8 mouse cellular contexts compared by ENCODE assay signal in the genomic region with DNA sequence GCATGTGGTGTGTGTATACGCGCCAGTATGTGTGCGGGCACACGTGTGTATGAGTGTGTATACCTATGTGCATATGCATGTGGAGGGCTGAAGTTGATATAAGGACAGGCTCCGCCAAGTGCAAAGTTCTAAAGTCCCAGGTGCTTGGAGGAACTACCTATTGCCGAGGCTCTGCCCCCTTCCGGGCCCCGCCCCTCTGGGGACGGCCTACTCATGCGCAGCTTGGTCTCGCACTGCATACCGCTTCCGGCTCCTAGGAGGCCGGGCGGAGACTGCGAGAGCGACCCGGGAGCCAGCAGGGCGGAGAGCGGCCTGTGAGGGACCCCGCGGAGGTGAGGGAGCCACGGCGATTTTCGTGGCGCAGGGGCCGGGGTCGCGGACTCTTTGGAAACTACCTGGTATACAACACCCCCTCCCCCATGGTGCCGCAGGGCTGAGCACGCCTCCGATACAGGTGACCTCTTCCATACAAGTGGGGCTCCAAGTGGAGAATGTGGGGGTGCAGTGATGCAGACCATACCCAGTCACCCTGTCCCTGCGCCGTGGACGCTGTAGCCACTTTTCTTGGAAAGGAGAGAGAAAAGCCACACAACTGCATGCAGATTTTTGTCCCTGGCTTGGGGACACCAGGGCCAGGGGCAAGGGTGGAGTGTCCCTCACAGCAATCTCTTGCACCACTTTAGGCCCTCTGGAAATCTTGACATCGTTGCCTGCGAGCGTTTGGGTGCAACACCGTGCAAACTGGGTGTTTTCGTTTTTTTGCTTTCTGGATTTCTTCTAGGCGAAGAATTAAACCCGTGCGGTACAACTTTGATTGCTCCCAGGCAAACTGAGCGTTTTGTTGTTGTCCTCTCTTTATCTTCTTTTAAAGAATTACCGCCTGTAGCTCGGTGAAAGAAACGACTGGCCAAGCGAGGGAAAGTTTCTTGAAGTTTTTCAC. TPM values are rescaled to one million over a fixed set of nuclear protein-coding genes. Genes with fewer than 3 reads are reported as not detected.
DNase-seq lines count a peak whose midpoint lies in the region; ATAC-seq and TF ChIP-seq lines count a peak whose summit lies in the region.

A gene (plus strand): TSS at position 236 of the 940 bp plus-strand sequence.

- peak; percentile 99 for ATAC-seq in frontal cortex, adult (ENCODE audit: low TSS enrichment)
- peak; percentile 98 for ATAC-seq in liver, postnatal 0 days
- ATAC-seq in neural tube, embryonic 14.5 days (ENCODE audit: low read depth) = peak; percentile 99

- 0 out of 2 replicates have a peak, but pooled peaks cover 8% of the 10 kb centered on the region for H3K36me3 ChIP-seq in liver, postnatal 0 days (replicated peaks; ENCODE audit: insufficient read depth, low read length)
- no peaks in the 10 kb centered on the region for H3K36me3 ChIP-seq in neural tube, embryonic 14.5 days (ENCODE audit: control insufficient read depth, insufficient read depth, low read length)

- peak within 1 kb of the TSS; percentile 83 for H3K4me2 ChIP-seq in liver, postnatal 0 days (ENCODE audit: low read depth, low read length)
- H3K4me2 ChIP-seq in neural tube, embryonic 14.5 days (ENCODE audit: low read depth, low read length) = peak within 1 kb of the TSS; percentile 61

- H3K4me3 ChIP-seq in liver, postnatal 0 days (ENCODE audit: low read depth, low read length) = peak within 1 kb of the TSS; percentile 73
- peak within 1 kb of the TSS; percentile 79 for H3K4me3 ChIP-seq in neural tube, embryonic 14.5 days (ENCODE audit: low read depth, low read length)

- peak within 1 kb of the TSS; percentile 77 for H3K9ac ChIP-seq in liver, postnatal 0 days (replicated peaks)
- peak within 1 kb of the TSS; percentile 70 for H3K9ac ChIP-seq in neural tube, embryonic 14.5 days (replicated peaks; ENCODE audit: low read depth, low read length)

- peak; percentile 86 for DNase-seq in NIH3T3 (ENCODE audit: low read depth)
- DNase-seq in cerebellum, adult 9-11 months = peak; percentile 87
- peak; percentile 88 for DNase-seq in heart, postnatal 4 days
- peak; percentile 79 to 90 for DNase-seq in layer of hippocampus, adult 18-20 months (ENCODE audit: low spot score in 2 of 2)
- peak; percentile 91 for DNase-seq in liver, postnatal 0 days
- peak; percentile 84 for DNase-seq in telencephalon, adult 2 months (ENCODE audit: low read depth, low spot score)

- H3K4me1 ChIP-seq in liver, postnatal 0 days (ENCODE audit: insufficient read depth) = peaks cover 14% of the 10 kb centered on the region
- H3K4me1 ChIP-seq in neural tube, embryonic 14.5 days (ENCODE audit: control insufficient read depth, insufficient read depth, low read length) = peaks cover 11% of the 10 kb centered on the region; the same call in 1 of the 2 replicates

- WGBS in liver, postnatal 0 days (ENCODE audit: insufficient replicate concordance) = 15% methylated on average over 48 of the region's 48 CpGs
- under 1% methylated on average over 48 of the region's 48 CpGs for WGBS in neural tube, embryonic 14.5 days

- no peaks in the 10 kb centered on the region for H3K9me3 ChIP-seq in liver, postnatal 0 days (ENCODE audit: low read length)
- H3K9me3 ChIP-seq in neural tube, embryonic 14.5 days (ENCODE audit: control insufficient read depth, low read length) = no peaks in the 10 kb centered on the region

- TF ChIP-seq EP300 in liver, postnatal 0 days (IDR thresholded peaks at IDR 0.05; ENCODE audit: low read depth) = no peak; the same call in 1 of the 2 replicates

- H3K27me3 ChIP-seq in liver, postnatal 0 days (ENCODE audit: insufficient read depth, low read length) = no peaks in the 10 kb centered on the region
- no peaks in the 10 kb centered on the region for H3K27me3 ChIP-seq in neural tube, embryonic 14.5 days (ENCODE audit: control insufficient read depth, insufficient read depth, low read length)

- peak within 1 kb of the TSS; percentile 60; the same call in 1 of the 2 replicates for H3K27ac ChIP-seq in liver, postnatal 0 days (ENCODE audit: low read depth)
- no peak within 1 kb of the TSS for H3K27ac ChIP-seq in neural tube, embryonic 14.5 days (ENCODE audit: low read depth, low read length)

- no peak for TF ChIP-seq CTCF in liver, postnatal 0 days (IDR thresholded peaks at IDR 0.05; ENCODE audit: low read depth)

RNA-seq across cellular contexts. Expression of the gene that starts here (rescaled TPM):
- total RNA-seq in heart, postnatal 4 days (2021) = 10 to 100 TPM; 17.3 to 19.8 TPM
- 10 to 100 TPM; 49.0 to 51.3 TPM for total RNA-seq in layer of hippocampus, adult 18-20 months (2021)
- 1.8 and 1.9 TPM in 2 replicates for polyA plus RNA-seq in liver, postnatal 0 days (2015; fragmentation: Nextera tagmentation; extraction: Ambion mirVana)
- 11.4 and 12.3 TPM in 2 replicates for polyA plus RNA-seq in neural tube, embryonic 14.5 days (2014; fragmentation: Nextera tagmentation; extraction: Ambion mirVana)
